Mouse (Mus musculus) CH12.LX (cell line): ENCODE results near the gene Tjap1.

ENCODE experiments used
- CHD1 ChIP-seq: IDR thresholded peaks from 2 replicates; pipeline ENCODE4 v1.6.1; 2012; ENCODE audit warnings: low read depth, low read length, improper control_type of control experiment, inconsistent platforms
- CTCF ChIP-seq, 2 experiments: IDR thresholded peaks in 1 of 2; conservative IDR thresholded peaks in 1 of 2; 2 replicates each; pipeline ENCODE4 v1.5.1; 2011 to 2012; ENCODE audit warnings: low read depth in 2 of 2, low read length in 2 of 2, improper control_type of control experiment in 1 of 2, inconsistent platforms in 1 of 2, mild to moderate bottlenecking in 1 of 2, moderate library complexity in 1 of 2
- ELF1 ChIP-seq: IDR thresholded peaks from 2 replicates; pipeline ENCODE4 v1.6.1; 2014; ENCODE audit warnings: low read depth, mild to moderate bottlenecking, inconsistent platforms, low read length, improper control_type of control experiment
- ETS1 ChIP-seq: conservative IDR thresholded peaks from 2 replicates; pipeline ENCODE4 v1.6.1; 2012; ENCODE audit warnings: low read depth, mild to moderate bottlenecking, inconsistent platforms, low read length, improper control_type of control experiment, moderate library complexity
- HCFC1 ChIP-seq: IDR thresholded peaks from 2 replicates; pipeline ENCODE4 v1.6.1; 2012; ENCODE audit warnings: low read depth, mild to moderate bottlenecking, inconsistent platforms, low read length, improper control_type of control experiment
- IRF4 ChIP-seq: IDR thresholded peaks from 2 replicates; pipeline ENCODE4 v1.6.1; 2014; ENCODE audit warnings: low read depth, mild to moderate bottlenecking, inconsistent platforms, low read length, improper control_type of control experiment
- JUND ChIP-seq: conservative IDR thresholded peaks from 2 replicates; pipeline ENCODE4 v1.6.1; 2011; ENCODE audit warnings: low read depth, low read length, improper control_type of control experiment
- MAZ ChIP-seq: IDR thresholded peaks from 2 replicates; pipeline ENCODE4 v1.6.1; 2012; ENCODE audit warnings: low read depth, mild to moderate bottlenecking, inconsistent platforms, low read length, improper control_type of control experiment, moderate library complexity
- TBP ChIP-seq: conservative IDR thresholded peaks from 2 replicates; pipeline ENCODE4 v1.6.1; 2011; ENCODE audit warnings: low read depth, low read length, improper control_type of control experiment
- TCF12 ChIP-seq: IDR thresholded peaks from 2 replicates; pipeline ENCODE4 v1.6.1; 2014; ENCODE audit warnings: low read depth, mild to moderate bottlenecking, inconsistent platforms, low read length, improper control_type of control experiment
- USF1 ChIP-seq: IDR thresholded peaks from 2 replicates; pipeline ENCODE4 v1.6.1; 2014; ENCODE audit warnings: low read depth, mild to moderate bottlenecking, inconsistent platforms, low read length, improper control_type of control experiment
- ZC3H11A ChIP-seq: IDR thresholded peaks from 2 replicates; pipeline ENCODE4 v1.6.1; 2012; ENCODE audit warnings: low read depth, mild to moderate bottlenecking, inconsistent platforms, low read length, improper control_type of control experiment
- ZKSCAN1 ChIP-seq: IDR thresholded peaks from 2 replicates; pipeline ENCODE4 v1.6.1; 2012; ENCODE audit warnings: low read depth, inconsistent platforms, low read length, improper control_type of control experiment, borderline replicate concordance
- ZNF384 ChIP-seq: IDR thresholded peaks from 2 replicates; pipeline ENCODE4 v1.6.1; 2012; ENCODE audit warnings: low read depth, low read length, improper control_type of control experiment, inconsistent platforms

DNA sequence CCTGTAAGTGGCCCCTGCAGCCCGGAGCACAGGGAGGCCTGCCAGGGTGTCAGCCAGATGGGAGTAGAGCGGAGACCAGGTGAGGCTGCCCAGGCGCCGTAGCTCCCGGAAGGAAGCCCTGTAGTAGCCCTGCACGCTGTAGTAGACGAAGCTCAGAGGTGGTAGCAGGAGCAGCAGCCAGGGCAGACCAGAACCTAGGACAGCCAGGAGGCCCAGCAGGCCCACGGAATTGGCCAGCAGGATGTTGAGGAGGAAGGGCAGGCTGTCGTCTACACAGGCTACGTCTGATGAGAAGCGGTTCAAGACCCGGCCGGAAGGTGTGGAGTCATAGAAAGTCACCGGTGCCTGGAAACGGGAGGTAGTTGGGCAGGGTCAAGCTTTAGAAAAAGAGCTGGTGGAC, 24.1 kb upstream of the Tjap1 start:
- no peak for TF ChIP-seq ETS1
- no peak for TF ChIP-seq TCF12
- TF ChIP-seq CTCF (conservative IDR thresholded peaks at IDR 0.05 in 1 of 2, IDR thresholded peaks at IDR 0.05 in 1 of 2; ENCODE audit: low read depth in 2 of 2, low read length in 2 of 2), result no peak
- no peak for TF ChIP-seq ELF1
- TF ChIP-seq JUND, result no peak
- TF ChIP-seq ZKSCAN1, result no peak
- TF ChIP-seq ZC3H11A, result no peak
- TF ChIP-seq HCFC1, result no peak
- no peak for TF ChIP-seq IRF4
- TF ChIP-seq ZNF384, result no peak
- no peak for TF ChIP-seq USF1
- TF ChIP-seq CHD1, result no peak
- TF ChIP-seq TBP, result no peak
- TF ChIP-seq MAZ, result no peak
